Mouse (Mus musculus) heart, postnatal 0 days (tissue): ENCODE results near the gene Foxp4.

Experiments used
- CTCF ChIP-seq: IDR thresholded peaks from 2 replicates; pipeline ENCODE4 v1.5.1; 2016; ENCODE audit warnings: antibody characterized with exemption, control low read depth, low read depth
- EP300 ChIP-seq: IDR thresholded peaks from 2 replicates; pipeline ENCODE4 v1.6.1; 2016; ENCODE audit warnings: antibody characterized with exemption, low read depth

- TF ChIP-seq EP300 (no peak), CTCF (no peak)
Observed at GRCm38 (mm10) chr17:47953231-47953630, 28.8 kb upstream of the Foxp4 start.
